Mouse (Mus musculus) bone marrow macrophage, adult 2 months (primary cell): ENCODE data around the gene Csk. TPM values are rescaled to one million over a fixed set of nuclear protein-coding genes. Genes with fewer than 3 reads are reported as not detected.

Experiments used
- H3K27ac ChIP-seq: 2 replicates; pipeline ENCODE4 v1.5.1; 2012; ENCODE audit warnings: low read depth, low read length; ENCODE audit not compliant: insufficient read depth
- H3K4me1 ChIP-seq: 2 replicates; pipeline ENCODE4 v1.6.1; 2012; ENCODE audit warnings: low read length; ENCODE audit not compliant: control insufficient read depth, insufficient read depth
- H3K4me3 ChIP-seq: 2 replicates; pipeline ENCODE4 v1.5.1; 2012; ENCODE audit warnings: mild to moderate bottlenecking, low read length, moderate library complexity; ENCODE audit not compliant: insufficient read depth
- CTCF ChIP-seq: IDR thresholded peaks from 2 replicates; pipeline ENCODE4 v1.5.1; 2012; ENCODE audit warnings: low read depth, mild to moderate bottlenecking, low read length, moderate library complexity
- POLR2A ChIP-seq: IDR thresholded peaks from 2 replicates; pipeline ENCODE4 v1.6.1; 2012; ENCODE audit warnings: mild to moderate bottlenecking, low read depth, low read length, borderline replicate concordance
- polyA plus RNA-seq: library from polyadenylated mRNA; stranded (reverse); fragments of >200 nt; gene quantifications from 2 replicates; pipeline ENCODE4 v1.2.4, GENCODE M21; 2012; ENCODE audit not compliant: missing spikeins, insufficient read depth, insufficient read length

Csk gene
- polyA plus RNA-seq, 1 experiment: 126 TPM

DNA sequence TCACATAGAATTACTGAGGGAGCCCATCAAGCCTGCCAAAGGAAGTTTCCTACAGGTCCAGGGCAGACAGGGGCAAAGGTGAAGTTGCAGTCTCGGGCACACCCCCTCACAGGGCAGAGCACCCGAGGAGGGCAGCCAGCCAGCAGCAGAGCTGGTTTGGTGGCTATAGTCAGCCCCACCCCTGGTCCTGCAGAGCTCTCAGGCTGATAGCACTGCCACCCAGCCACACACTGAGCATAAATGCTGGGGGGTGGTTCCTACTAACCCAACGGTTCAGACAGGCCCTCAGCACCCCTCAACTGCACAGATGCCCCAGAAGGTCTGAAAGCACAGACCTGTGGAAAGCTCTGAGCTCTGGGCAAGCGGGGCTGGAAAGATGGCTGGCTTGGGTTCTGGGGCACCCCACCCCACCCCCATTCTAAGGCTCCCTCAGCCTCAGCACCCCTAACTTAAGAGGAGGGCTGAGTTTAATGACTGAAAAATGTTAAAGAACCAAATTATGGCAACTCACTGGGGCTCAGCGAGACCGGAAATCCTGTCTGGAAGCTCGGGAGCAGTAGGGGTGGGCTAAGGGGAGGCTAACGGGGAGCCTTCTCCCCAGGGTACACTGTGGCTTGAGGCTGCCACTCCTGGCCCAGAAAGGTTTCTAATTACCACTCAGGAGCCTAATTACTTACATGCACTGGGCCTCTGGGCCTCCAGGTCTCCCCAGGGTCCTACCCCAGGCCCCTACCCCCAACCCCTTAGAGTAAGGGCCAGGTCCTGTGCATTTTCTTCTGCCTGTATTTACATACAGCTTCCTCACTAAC, 14.6 kb downstream of the Csk start:
- no peak for TF ChIP-seq CTCF
- no peak for TF ChIP-seq POLR2A
- Histone ChIP-seq H3K27ac (peak overlapping the region; percentile 97), H3K4me1 (peaks cover 76% of the 10 kb centered on the region), H3K4me3 (peak overlapping the region; percentile 47)

DNA sequence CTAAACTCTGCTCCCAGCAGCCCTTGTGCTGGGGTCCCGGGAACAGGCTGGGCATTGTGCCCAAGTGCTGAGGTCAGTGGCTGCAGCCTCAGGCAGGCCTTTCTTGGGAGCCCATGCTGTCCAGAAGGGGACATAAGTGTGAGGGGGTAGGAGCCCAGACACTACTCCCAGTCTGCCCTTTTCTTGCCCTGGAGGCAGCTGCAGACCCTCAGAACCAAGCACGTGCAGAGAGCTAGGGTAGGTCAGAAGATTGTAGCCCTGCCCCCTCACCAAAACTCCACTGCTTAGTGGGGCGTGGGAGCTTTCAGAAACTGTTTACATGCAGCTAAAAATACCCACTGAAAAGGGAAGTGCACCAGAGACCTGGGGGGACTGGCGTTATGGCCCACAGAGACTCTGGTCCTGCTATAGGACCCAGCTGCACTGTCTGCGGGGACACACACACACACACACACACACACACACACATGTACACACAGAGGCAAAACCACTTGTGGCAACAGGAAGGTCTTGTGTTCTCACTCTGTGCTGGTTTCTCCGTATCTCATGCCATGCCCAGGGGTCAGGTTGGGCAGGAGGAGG, 15.6 kb downstream of the Csk start:
- Histone ChIP-seq H3K4me1 (peaks cover 83% of the 10 kb centered on the region), H3K4me3 (peak overlapping the region; percentile 47), H3K27ac (peak overlapping the region; percentile 97)
- TF ChIP-seq CTCF (no peak), POLR2A (no peak)

DNA sequence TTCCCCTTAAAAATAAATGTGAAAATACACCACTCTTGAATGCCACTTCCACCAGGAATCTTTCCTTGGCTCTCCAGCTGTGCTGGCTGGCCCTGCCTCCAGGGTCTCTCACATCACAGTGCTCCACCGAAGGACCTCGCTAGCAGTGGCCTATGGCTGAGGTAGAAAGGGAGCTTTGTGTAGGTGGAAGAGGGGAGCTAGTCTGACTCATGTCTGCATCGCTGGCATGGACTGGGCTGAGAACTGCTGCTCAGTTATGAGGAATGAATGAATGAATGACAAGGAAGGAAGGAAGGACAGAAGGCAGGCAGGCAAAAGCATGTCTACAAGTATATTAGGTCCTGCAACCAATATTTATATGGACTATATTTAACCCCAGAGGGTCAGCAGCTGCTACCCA, 16.2 kb downstream of the Csk start:
- Histone ChIP-seq H3K27ac (peak overlapping the region; percentile 97), H3K4me1 (peaks cover 77% of the 10 kb centered on the region), H3K4me3 (peak overlapping the region; percentile 14; the same call in 1 of the 2 replicates)
- TF ChIP-seq POLR2A: no peak

DNA sequence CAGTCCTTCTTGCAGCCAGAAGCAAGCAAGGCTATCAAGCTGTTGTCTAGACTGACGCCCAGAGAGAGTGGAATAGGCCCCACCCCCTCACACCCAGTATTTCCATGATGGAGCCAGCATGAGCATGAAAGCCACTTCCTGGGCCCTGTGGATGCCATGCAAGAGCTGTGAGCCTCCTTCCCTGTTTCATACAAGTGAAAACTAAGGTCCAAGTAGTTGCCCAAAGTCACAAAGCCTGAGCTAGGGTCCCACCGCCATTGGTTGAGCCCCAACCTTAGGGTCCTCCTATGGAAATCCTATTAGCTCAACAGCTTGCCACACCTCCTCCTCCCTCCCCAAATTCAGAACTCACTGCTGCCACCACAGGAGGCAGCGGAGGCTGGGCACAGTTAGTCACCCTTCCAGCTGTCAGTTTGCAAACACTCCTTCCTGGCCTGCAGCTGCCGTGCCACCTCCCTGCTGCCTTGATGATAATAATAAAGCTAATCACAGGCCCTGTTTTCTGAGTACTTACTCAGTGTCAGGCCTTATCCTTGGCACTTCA, 19.9 kb downstream of the Csk start:
- H3K4me3 ChIP-seq: no peak overlapping the region
- H3K4me1 ChIP-seq: peaks cover 44% of the 10 kb centered on the region
- no peak for TF ChIP-seq CTCF
- TF ChIP-seq POLR2A: no peak
- no peak overlapping the region for H3K27ac ChIP-seq

- no peak overlapping the region for H3K27ac ChIP-seq
- H3K4me3 ChIP-seq: no peak overlapping the region
- H3K4me1 ChIP-seq: peaks cover 15% of the 10 kb centered on the region
- TF ChIP-seq POLR2A (no peak), CTCF (peak; percentile 86)
Observed at GRCm38 (mm10) chr9:57629118-57629874, 24.1 kb downstream of the Csk start.

DNA sequence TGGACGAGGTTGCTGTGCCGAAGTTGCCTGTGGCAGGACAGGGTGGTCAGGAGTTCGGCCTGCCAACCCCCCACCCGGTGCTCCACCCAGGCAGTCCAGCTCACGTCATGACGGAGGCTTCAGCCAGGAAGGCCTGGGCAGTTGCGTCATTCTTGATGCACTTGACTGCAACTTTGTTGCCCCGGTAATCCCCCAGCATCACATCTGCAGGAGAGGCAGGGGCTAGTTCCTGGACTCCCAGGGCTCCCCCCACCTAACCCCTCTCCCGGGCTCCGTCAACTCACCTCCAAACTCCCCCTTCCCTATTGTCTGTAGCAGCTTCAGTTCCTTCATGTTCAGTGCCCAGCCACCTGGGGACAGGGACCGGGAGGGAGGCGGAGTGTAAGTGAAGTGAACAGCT, 24.7 kb downstream of the Csk start:
- TF ChIP-seq POLR2A (no peak), CTCF (no peak)
- Histone ChIP-seq H3K27ac (no peak overlapping the region), H3K4me1 (peaks cover 9% of the 10 kb centered on the region), H3K4me3 (no peak overlapping the region)

GRCm38 (mm10) chr9:57627892-57628291, 25.5 kb downstream of the Csk start:
- Histone ChIP-seq H3K27ac (no peak overlapping the region), H3K4me3 (no peak overlapping the region), H3K4me1 (0 out of 2 replicates have a peak, but pooled peaks cover under 1% of the 10 kb centered on the region)
- TF ChIP-seq CTCF: no peak
- TF ChIP-seq POLR2A: no peak

DNA sequence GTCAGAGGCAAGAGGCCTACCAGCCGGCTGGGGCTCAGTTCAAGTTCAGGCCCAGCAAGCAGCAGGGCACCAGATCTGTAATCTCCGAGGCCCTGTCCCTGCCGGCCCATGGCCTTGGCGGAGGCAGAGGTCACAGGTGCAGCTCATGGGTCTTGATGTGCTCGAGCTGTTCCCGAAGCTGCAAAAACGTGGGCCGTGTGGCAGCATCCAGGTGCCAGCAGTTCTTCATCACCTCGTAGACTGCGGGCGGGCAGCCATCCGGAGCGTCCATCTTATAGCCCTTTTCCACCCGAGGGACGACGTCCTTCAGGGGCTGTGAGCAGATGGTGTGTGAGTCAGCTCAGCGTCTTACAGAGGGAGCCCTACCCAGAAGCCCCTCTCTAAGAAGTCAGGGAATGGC, 26.2 kb downstream of the Csk start:
- H3K27ac ChIP-seq: no peak overlapping the region
- no peak overlapping the region for H3K4me3 ChIP-seq
- TF ChIP-seq POLR2A: no peak
- TF ChIP-seq CTCF: no peak
- no peaks in the 10 kb centered on the region for H3K4me1 ChIP-seq

GRCm38 (mm10) chr9:57625674-57626500, 27.5 kb downstream of the Csk start:
- Histone ChIP-seq H3K4me3 (no peak overlapping the region), H3K4me1 (no peaks in the 10 kb centered on the region), H3K27ac (no peak overlapping the region)
- no peak for TF ChIP-seq CTCF
- no peak for TF ChIP-seq POLR2A

DNA sequence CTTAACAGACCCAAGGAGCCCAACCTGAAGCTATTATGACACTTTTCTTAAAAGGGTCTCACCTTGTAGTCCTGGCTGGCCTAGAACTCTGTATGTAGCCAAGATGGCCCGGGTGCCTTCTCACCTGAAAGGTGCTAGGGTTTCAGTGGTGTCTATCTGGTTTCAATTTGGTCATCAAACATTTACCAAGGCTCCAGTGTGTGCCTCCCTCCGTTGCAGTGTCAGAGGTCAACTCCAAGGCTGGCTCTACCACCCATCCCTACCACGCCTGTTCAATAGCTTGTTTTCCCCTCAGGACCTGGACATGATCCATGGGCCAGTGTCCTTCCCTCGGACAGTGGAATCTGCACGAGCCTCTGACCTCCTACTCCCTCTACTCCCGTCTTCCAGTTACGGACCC, 29.1 kb downstream of the Csk start:
- TF ChIP-seq CTCF (no peak), POLR2A (no peak)
- Histone ChIP-seq H3K4me3 (no peak overlapping the region), H3K4me1 (no peaks in the 10 kb centered on the region), H3K27ac (no peak overlapping the region)
